Mouse (Mus musculus) CH12.LX (cell line): ENCODE measurements around the gene Gm43738. TPM values are rescaled to one million over a fixed set of nuclear protein-coding genes. Genes with fewer than 3 reads are reported as not detected.

Experiments used
- DNase-seq: peaks from one replicate; pipeline ENCODE4 v3.0.0-alpha.2; 2013; ENCODE audit errors: extremely low read depth
- H3K27ac ChIP-seq: 2 replicates; pipeline ENCODE4 v1.5.1; 2012; ENCODE audit warnings: low read depth, mild to moderate bottlenecking, control low read depth, moderate library complexity; ENCODE audit not compliant: insufficient read depth
- H3K27me3 ChIP-seq: replicated peaks from 2 replicates; pipeline ENCODE3; 2012; ENCODE audit warnings: inconsistent platforms
- H3K36me3 ChIP-seq, 2 experiments: replicated peaks in 1 of 2; 2 replicates each; pipeline versions ENCODE3 to v1.6.1; 2012; ENCODE audit warnings: inconsistent platforms in 1 of 2, low read length in 1 of 2, mild to moderate bottlenecking in 1 of 2, mixed read lengths in 1 of 2, moderate library complexity in 1 of 2; ENCODE audit not compliant: control insufficient read depth in 1 of 2, insufficient read depth in 1 of 2
- H3K4me1 ChIP-seq, 2 experiments: 2 replicates each; pipeline ENCODE4 v1.6.1; 2012; ENCODE audit warnings: inconsistent platforms in 1 of 2, moderate library complexity in 1 of 2; ENCODE audit not compliant: insufficient read depth in 2 of 2, control insufficient read depth in 1 of 2
- H3K4me2 ChIP-seq: 2 replicates; pipeline ENCODE4 v1.6.1; 2012; ENCODE audit warnings: low read depth, mild to moderate bottlenecking, control low read depth; ENCODE audit not compliant: poor library complexity, insufficient read depth, severe bottlenecking
- H3K4me3 ChIP-seq, 3 experiments: fragments of 150-350 bp in 1 of 3; sonication (generic) in 1 of 3; replicated peaks in 1 of 3; 2 replicates each; pipeline versions ENCODE3 to v1.5.1; 2011 to 2012; ENCODE audit warnings: low read depth in 2 of 3, low read length in 2 of 3, mild to moderate bottlenecking in 2 of 3, moderate library complexity in 2 of 3, control low read depth in 1 of 3, improper control_type of control experiment in 1 of 3, inconsistent platforms in 1 of 3, mixed read lengths in 1 of 3; ENCODE audit not compliant: poor library complexity in 1 of 3
- H3K79me2 ChIP-seq: replicated peaks from 2 replicates; pipeline ENCODE4 v1.6.1; 2012; ENCODE audit warnings: mild to moderate bottlenecking, moderate library complexity; ENCODE audit not compliant: control insufficient read depth, poor library complexity, insufficient read depth, severe bottlenecking; ENCODE audit errors: extremely low read depth
- H3K9ac ChIP-seq: 2 replicates; pipeline ENCODE4 v1.6.1; 2012; ENCODE audit warnings: low read depth, mild to moderate bottlenecking, control low read depth, moderate library complexity; ENCODE audit not compliant: insufficient read depth
- H3K9me3 ChIP-seq: replicated peaks from 2 replicates; pipeline ENCODE3; 2012; ENCODE audit warnings: low read length, inconsistent platforms, mixed read lengths
- BHLHE40 ChIP-seq: IDR thresholded peaks from 2 replicates; pipeline ENCODE4 v1.6.1; 2011; ENCODE audit warnings: mild to moderate bottlenecking, low read depth, low read length, improper control_type of control experiment
- CHD2 ChIP-seq: IDR thresholded peaks from 2 replicates; pipeline ENCODE4 v1.6.1; 2011; ENCODE audit warnings: low read length, improper control_type of control experiment
- ELF1 ChIP-seq: IDR thresholded peaks from 2 replicates; pipeline ENCODE4 v1.6.1; 2014; ENCODE audit warnings: low read depth, mild to moderate bottlenecking, inconsistent platforms, low read length, improper control_type of control experiment
- EP300 ChIP-seq: IDR thresholded peaks from 2 replicates; pipeline ENCODE4 v1.6.1; 2011; ENCODE audit warnings: low read length, improper control_type of control experiment
- GABPA ChIP-seq: IDR thresholded peaks from 2 replicates; pipeline ENCODE4 v1.6.1; 2012; ENCODE audit warnings: low read depth, low read length, improper control_type of control experiment, inconsistent platforms; ENCODE audit not compliant: insufficient replicate concordance
- HCFC1 ChIP-seq: IDR thresholded peaks from 2 replicates; pipeline ENCODE4 v1.6.1; 2012; ENCODE audit warnings: low read depth, mild to moderate bottlenecking, inconsistent platforms, low read length, improper control_type of control experiment
- IRF4 ChIP-seq: IDR thresholded peaks from 2 replicates; pipeline ENCODE4 v1.6.1; 2014; ENCODE audit warnings: low read depth, mild to moderate bottlenecking, inconsistent platforms, low read length, improper control_type of control experiment
- JUN ChIP-seq: IDR thresholded peaks from 2 replicates; pipeline ENCODE4 v1.6.1; 2011; ENCODE audit warnings: low read depth, mild to moderate bottlenecking, low read length, improper control_type of control experiment, moderate library complexity; ENCODE audit not compliant: insufficient read depth
- JUND ChIP-seq: conservative IDR thresholded peaks from 2 replicates; pipeline ENCODE4 v1.6.1; 2011; ENCODE audit warnings: low read depth, low read length, improper control_type of control experiment
- KAT2A ChIP-seq: IDR thresholded peaks from 2 replicates; pipeline ENCODE4 v1.6.1; 2012; ENCODE audit warnings: low read length, improper control_type of control experiment, inconsistent platforms; ENCODE audit not compliant: insufficient replicate concordance
- MAX ChIP-seq: IDR thresholded peaks from 2 replicates; pipeline ENCODE4 v1.6.1; 2011; ENCODE audit warnings: low read length, improper control_type of control experiment
- MAZ ChIP-seq: IDR thresholded peaks from 2 replicates; pipeline ENCODE4 v1.6.1; 2012; ENCODE audit warnings: low read depth, mild to moderate bottlenecking, inconsistent platforms, low read length, improper control_type of control experiment, moderate library complexity
- MEF2A ChIP-seq: IDR thresholded peaks from 2 replicates; pipeline ENCODE4 v1.6.1; 2014; ENCODE audit warnings: low read depth, mild to moderate bottlenecking, inconsistent platforms, low read length, improper control_type of control experiment, borderline replicate concordance
- MXI1 ChIP-seq: IDR thresholded peaks from 2 replicates; pipeline ENCODE4 v1.6.1; 2011; ENCODE audit warnings: mild to moderate bottlenecking, low read depth, low read length, improper control_type of control experiment
- MYC ChIP-seq: IDR thresholded peaks from 2 replicates; pipeline ENCODE4 v1.6.1; 2011; ENCODE audit warnings: low read depth, mild to moderate bottlenecking, improper control_type of control experiment, low read length
- NRF1 ChIP-seq: IDR thresholded peaks from 2 replicates; pipeline ENCODE4 v1.6.1; 2014; ENCODE audit warnings: low read depth, mild to moderate bottlenecking, inconsistent platforms, low read length, improper control_type of control experiment, moderate library complexity
- PAX5 ChIP-seq: IDR thresholded peaks from 2 replicates; pipeline ENCODE4 v1.6.1; 2012; ENCODE audit warnings: low read length, inconsistent platforms, mixed read lengths
- POLR2A ChIP-seq: IDR thresholded peaks from 2 replicates; pipeline ENCODE4 v1.6.1; 2011; ENCODE audit warnings: low read depth, mild to moderate bottlenecking, improper control_type of control experiment, low read length
- POLR2AphosphoS2 ChIP-seq: IDR thresholded peaks from 2 replicates; pipeline ENCODE4 v1.6.1; 2011; ENCODE audit warnings: low read depth, low read length, improper control_type of control experiment
- RAD21 ChIP-seq: IDR thresholded peaks from 2 replicates; pipeline ENCODE4 v1.6.1; 2011; ENCODE audit warnings: low read depth, mild to moderate bottlenecking, low read length, improper control_type of control experiment, moderate library complexity
- RCOR1 ChIP-seq: conservative IDR thresholded peaks from 2 replicates; pipeline ENCODE4 v1.6.1; 2012; ENCODE audit warnings: low read depth, mild to moderate bottlenecking, inconsistent platforms, low read length, improper control_type of control experiment
- TBP ChIP-seq: conservative IDR thresholded peaks from 2 replicates; pipeline ENCODE4 v1.6.1; 2011; ENCODE audit warnings: low read depth, low read length, improper control_type of control experiment
- TCF12 ChIP-seq: IDR thresholded peaks from 2 replicates; pipeline ENCODE4 v1.6.1; 2014; ENCODE audit warnings: low read depth, mild to moderate bottlenecking, inconsistent platforms, low read length, improper control_type of control experiment
- UBTF ChIP-seq: IDR thresholded peaks from 2 replicates; pipeline ENCODE4 v1.6.1; 2012; ENCODE audit warnings: low read depth, mild to moderate bottlenecking, inconsistent platforms, low read length, improper control_type of control experiment, moderate library complexity
- USF1 ChIP-seq: IDR thresholded peaks from 2 replicates; pipeline ENCODE4 v1.6.1; 2014; ENCODE audit warnings: low read depth, mild to moderate bottlenecking, inconsistent platforms, low read length, improper control_type of control experiment
- ZC3H11A ChIP-seq: IDR thresholded peaks from 2 replicates; pipeline ENCODE4 v1.6.1; 2012; ENCODE audit warnings: low read depth, mild to moderate bottlenecking, inconsistent platforms, low read length, improper control_type of control experiment
- ZKSCAN1 ChIP-seq: IDR thresholded peaks from 2 replicates; pipeline ENCODE4 v1.6.1; 2012; ENCODE audit warnings: low read depth, inconsistent platforms, low read length, improper control_type of control experiment, borderline replicate concordance
- ZMIZ1 ChIP-seq: IDR thresholded peaks from 2 replicates; pipeline ENCODE4 v1.6.1; 2012; ENCODE audit warnings: low read depth, mild to moderate bottlenecking, inconsistent platforms, low read length, improper control_type of control experiment
- ZNF384 ChIP-seq: IDR thresholded peaks from 2 replicates; pipeline ENCODE4 v1.6.1; 2012; ENCODE audit warnings: low read depth, low read length, improper control_type of control experiment, inconsistent platforms
- dilution Hi-C: fragments of 300-500 bp; cut with MboI; formaldehyde crosslinking; loops from 2 replicates; pipeline ENCODE4 v1.14.3; 2020; ENCODE audit warnings: low sequenced_read_pairs; ENCODE audit not compliant: extremely low pct_unique_long_range_greater_than_20kb, extremely low pct_ligation_motif_present
- in situ Hi-C: fragments of 300-500 bp; cut with MboI; formaldehyde crosslinking; loops from 3 replicates; pipeline ENCODE4 v1.14.3; 2019; ENCODE audit warnings: low sequenced_read_pairs, low pct_ligation_motif_present, low pct_unique_long_range_greater_than_20kb, mixed read lengths
- polyA plus RNA-seq: library from polyadenylated mRNA; unstranded; fragments of >175 nt; gene quantifications from 2 replicates; pipeline ENCODE4 v1.2.1, GENCODE M21; 2012; ENCODE audit warnings: low read depth; ENCODE audit not compliant: insufficient read length
- total RNA-seq, 2 experiments: library from RNA; depleted of rRNA; stranded (reverse); fragments of 300-350 nt in 1 of 2; fragments of >200 nt in 1 of 2; gene quantifications; 2 replicates each; pipeline ENCODE4 v1.2.3; 2012 to 2014

Gene Gm43738
- total and polyA plus RNA-seq, 3 experiments: not detected

- dilution Hi-C loops (no loop called here), in situ Hi-C loops (no loop called here)
- no peak overlapping the region for H3K4me3 ChIP-seq
- no peaks in the 10 kb centered on the region for H3K79me2 ChIP-seq
- no peak overlapping the region for H3K27ac ChIP-seq
- no peak for DNase-seq
- no peak overlapping the region for H3K9ac ChIP-seq
- H3K4me1 ChIP-seq: no peaks in the 10 kb centered on the region
- H3K36me3 ChIP-seq: peaks cover 0 to 33% of the 10 kb centered on the region in 2 experiments
- no peak overlapping the region for H3K4me2 ChIP-seq
- no peaks in the 10 kb centered on the region for H3K27me3 ChIP-seq
- H3K9me3 ChIP-seq: no peaks in the 10 kb centered on the region
- TF ChIP-seq ELF1 (no peak), NRF1 (no peak), MEF2A (no peak), ZMIZ1 (no peak), POLR2A (no peak), JUN (no peak), HCFC1 (no peak), TCF12 (no peak), ZC3H11A (no peak), RAD21 (no peak), ZKSCAN1 (no peak), BHLHE40 (no peak), UBTF (no peak), USF1 (no peak), GABPA (no peak), MAX (no peak), IRF4 (no peak), MYC (no peak)
Observed at GRCm38 (mm10) chr3:89145566-89145965, 44.7 kb upstream of the Gm43738 start.

- H3K9me3 ChIP-seq: no peaks in the 10 kb centered on the region
- no peak overlapping the region for H3K9ac ChIP-seq
- no peak overlapping the region for H3K4me2 ChIP-seq
- no peaks in the 10 kb centered on the region for H3K79me2 ChIP-seq
- in situ Hi-C loops: no loop called here
- peaks cover 0 to 26% of the 10 kb centered on the region in 2 experiments for H3K36me3 ChIP-seq
- dilution Hi-C loops: no loop called here
- TF ChIP-seq POLR2AphosphoS2: no peak
- TF ChIP-seq USF1: no peak
- TF ChIP-seq UBTF: no peak
- no peak for TF ChIP-seq ZC3H11A
- TF ChIP-seq TBP: no peak
- no peak for TF ChIP-seq EP300
- TF ChIP-seq RCOR1: no peak
- TF ChIP-seq ZNF384: no peak
- no peak for TF ChIP-seq PAX5
- no peak for TF ChIP-seq MAX
- TF ChIP-seq ZKSCAN1: no peak
- TF ChIP-seq MXI1: no peak
- TF ChIP-seq BHLHE40: no peak
- no peak for TF ChIP-seq TCF12
- TF ChIP-seq ZMIZ1: no peak
- no peak for TF ChIP-seq JUND
- no peak for TF ChIP-seq IRF4
- no peak for TF ChIP-seq CHD2
- no peak for TF ChIP-seq KAT2A
- no peak for TF ChIP-seq MAZ
- no peaks in the 10 kb centered on the region for H3K4me1 ChIP-seq
- no peaks in the 10 kb centered on the region for H3K27me3 ChIP-seq
- no peak overlapping the region for H3K4me3 ChIP-seq
- no peak overlapping the region for H3K27ac ChIP-seq
- no peak for DNase-seq
Observed at GRCm38 (mm10) chr3:89144821-89145220, 43.9 kb upstream of the Gm43738 start.
